Mouse (Mus musculus): Measurements from ENCODE around the gene Tada2b. TPM values are rescaled to one million over a fixed set of nuclear protein-coding genes. Genes with fewer than 3 reads are reported as not detected.
A peak's percentile ranks its signal among the peaks of the same experiment; 100 is the strongest.

Tada2b gene
- polyA plus RNA-seq (2015; fragmentation: Nextera tagmentation; extraction: Ambion mirVana) = 1.2 TPM in 2 replicates

GRCm38 (mm10) chr5:36484171-36484990 lies at the start of gene Tada2b, which contains the start of gene Ccdc96:
Tada2b (minus strand) TSS chr5:36484285.
Ccdc96 (plus strand) TSS chr5:36484588.
- Histone ChIP-seq H3K27me3 (peaks cover 36% of the 10 kb centered on the region), H3K4me2 (peak within 1 kb of the TSS; percentile 100), H3K36me3 (0 out of 2 replicates have a peak, but pooled peaks cover 4% of the 10 kb centered on the region), H3K4me1 (replicated peaks) (peaks cover 55% of the 10 kb centered on the region), H3K9ac (peak within 1 kb of the TSS; percentile 98), H3K4me3 (replicated peaks) (peak within 1 kb of the TSS; percentile 93), H3K9me3 (replicated peaks) (no peaks in the 10 kb centered on the region), H3K27ac (peak within 1 kb of the TSS; percentile 83)
- ATAC-seq (ENCODE audit: low read depth) (peak; percentile 97), DNase-seq (peak; percentile 99)
- under 1% methylated on average over 85 of the region's 97 CpGs for WGBS (ENCODE audit: insufficient replicate concordance)

GRCm38 (mm10) chr5:36530129-36530751 lies 46.2 kb upstream of the Tada2b start:
- Histone ChIP-seq H3K4me3 (replicated peaks) (peak overlapping the region; percentile 80), H3K27me3 (no peaks in the 10 kb centered on the region), H3K9me3 (replicated peaks) (no peaks in the 10 kb centered on the region), H3K36me3 (0 out of 2 replicates have a peak, but pooled peaks cover under 1% of the 10 kb centered on the region), H3K4me2 (peak overlapping the region; percentile 95), H3K9ac (peak overlapping the region; percentile 85), H3K27ac (peak overlapping the region; percentile 59), H3K4me1 (replicated peaks) (peaks cover 57% of the 10 kb centered on the region)
- DNase-seq (peak; percentile 88), ATAC-seq (ENCODE audit: low read depth) (peak; percentile 94)
- WGBS (ENCODE audit: insufficient replicate concordance) = under 1% methylated on average over 28 of the region's 28 CpGs

- Histone ChIP-seq H3K27me3 (no peaks in the 10 kb centered on the region), H3K4me3 (replicated peaks) (peak overlapping the region; percentile 80), H3K4me2 (peak overlapping the region; percentile 95), H3K36me3 (peaks cover 4% of the 10 kb centered on the region; the same call in 1 of the 2 replicates), H3K4me1 (replicated peaks) (peaks cover 53% of the 10 kb centered on the region), H3K9me3 (replicated peaks) (no peaks in the 10 kb centered on the region), H3K27ac (peak overlapping the region; percentile 59), H3K9ac (peak overlapping the region; percentile 85)
- ATAC-seq (ENCODE audit: low read depth) (no peak), DNase-seq (no peak)
- 18% methylated on average over 5 of the region's 5 CpGs for WGBS (ENCODE audit: insufficient replicate concordance)
Measured at GRCm38 (mm10) chr5:36529698-36530097, 45.6 kb upstream of the Tada2b start.

GRCm38 (mm10) chr5:36526921-36527320 lies 42.8 kb upstream of the Tada2b start:
- H3K36me3 ChIP-seq = peaks cover 21% of the 10 kb centered on the region
- H3K4me2 ChIP-seq = no peak overlapping the region
- no peaks in the 10 kb centered on the region for H3K9me3 ChIP-seq (replicated peaks)
- no peaks in the 10 kb centered on the region for H3K27me3 ChIP-seq
- no peak overlapping the region for H3K4me3 ChIP-seq (replicated peaks)
- ATAC-seq (ENCODE audit: low read depth) (no peak), DNase-seq (no peak)
- 81% methylated on average over 2 of the region's 2 CpGs for WGBS (ENCODE audit: insufficient replicate concordance)
- peaks cover 52% of the 10 kb centered on the region for H3K4me1 ChIP-seq (replicated peaks)
- H3K9ac ChIP-seq = no peak overlapping the region
- H3K27ac ChIP-seq = no peak overlapping the region

- no peaks in the 10 kb centered on the region for H3K9me3 ChIP-seq (replicated peaks)
- H3K36me3 ChIP-seq = peaks cover 25% of the 10 kb centered on the region
- no peak overlapping the region for H3K27ac ChIP-seq
- DNase-seq = no peak
- H3K4me2 ChIP-seq = no peak overlapping the region
- H3K4me1 ChIP-seq (replicated peaks) = peaks cover 49% of the 10 kb centered on the region
- H3K9ac ChIP-seq = no peak overlapping the region
- WGBS (ENCODE audit: insufficient replicate concordance) = 67% methylated on average over 5 of the region's 5 CpGs
- ATAC-seq (ENCODE audit: low read depth) = no peak
- H3K27me3 ChIP-seq = no peaks in the 10 kb centered on the region
- H3K4me3 ChIP-seq (replicated peaks) = no peak overlapping the region
Measured at GRCm38 (mm10) chr5:36526274-36526673, 42.2 kb upstream of the Tada2b start.

- no peak for ATAC-seq (ENCODE audit: low read depth)
Measured at GRCm38 (mm10) chr5:36525216-36525615, 41.1 kb upstream of the Tada2b start.

GRCm38 (mm10) chr5:36523219-36523703 lies 39.2 kb upstream of the Tada2b start:
- DNase-seq (no peak), ATAC-seq (ENCODE audit: low read depth) (peak; percentile 67)
- Histone ChIP-seq H3K4me2 (no peak overlapping the region), H3K27me3 (no peaks in the 10 kb centered on the region), H3K4me1 (replicated peaks) (peaks cover 22% of the 10 kb centered on the region), H3K27ac (peak overlapping the region; percentile 36; the same call in 1 of the 2 replicates), H3K9me3 (replicated peaks) (no peaks in the 10 kb centered on the region), H3K36me3 (peaks cover 54% of the 10 kb centered on the region), H3K4me3 (replicated peaks) (no peak overlapping the region), H3K9ac (no peak overlapping the region)
- 25% methylated on average over 5 of the region's 5 CpGs for WGBS (ENCODE audit: insufficient replicate concordance)

More at GRCm38 (mm10) chr5:36525216-36525615, 41.1 kb upstream of the Tada2b start:
- Histone ChIP-seq H3K9ac (no peak overlapping the region), H3K4me1 (replicated peaks) (peaks cover 40% of the 10 kb centered on the region), H3K27ac (no peak overlapping the region), H3K4me3 (replicated peaks) (no peak overlapping the region), H3K4me2 (no peak overlapping the region), H3K27me3 (no peaks in the 10 kb centered on the region), H3K9me3 (replicated peaks) (no peaks in the 10 kb centered on the region), H3K36me3 (peaks cover 34% of the 10 kb centered on the region)
- WGBS (ENCODE audit: insufficient replicate concordance) = 58% methylated on average over 2 of the region's 2 CpGs
- no peak for DNase-seq

- DNase-seq = no peak
- no peak overlapping the region for H3K4me2 ChIP-seq
- no peaks in the 10 kb centered on the region for H3K27me3 ChIP-seq
- peaks cover 58% of the 10 kb centered on the region for H3K36me3 ChIP-seq
- H3K9me3 ChIP-seq (replicated peaks) = no peaks in the 10 kb centered on the region
- WGBS (ENCODE audit: insufficient replicate concordance) = 33% methylated on average over 2 of the region's 2 CpGs
- H3K4me1 ChIP-seq (replicated peaks) = peaks cover 17% of the 10 kb centered on the region
- no peak overlapping the region for H3K27ac ChIP-seq
- H3K9ac ChIP-seq = no peak overlapping the region
- H3K4me3 ChIP-seq (replicated peaks) = no peak overlapping the region
- ATAC-seq (ENCODE audit: low read depth) = no peak
Measured at GRCm38 (mm10) chr5:36522782-36523181, 38.7 kb upstream of the Tada2b start.

- Histone ChIP-seq H3K4me1 (replicated peaks) (peaks cover 12% of the 10 kb centered on the region), H3K27me3 (no peaks in the 10 kb centered on the region), H3K9ac (no peak overlapping the region), H3K36me3 (peaks cover 76% of the 10 kb centered on the region), H3K9me3 (replicated peaks) (no peaks in the 10 kb centered on the region), H3K4me2 (no peak overlapping the region), H3K27ac (no peak overlapping the region), H3K4me3 (replicated peaks) (no peak overlapping the region)
- ATAC-seq (ENCODE audit: low read depth) (no peak), DNase-seq (no peak)
- 79% methylated on average over 3 of the region's 3 CpGs for WGBS (ENCODE audit: insufficient replicate concordance)
Measured at GRCm38 (mm10) chr5:36519751-36520150, 35.7 kb upstream of the Tada2b start.

GRCm38 (mm10) chr5:36517596-36517995 lies 33.5 kb upstream of the Tada2b start:
- 85% methylated on average over 3 of the region's 3 CpGs for WGBS (ENCODE audit: insufficient replicate concordance)
- Histone ChIP-seq H3K9ac (no peak overlapping the region), H3K36me3 (peaks cover 79% of the 10 kb centered on the region), H3K4me2 (no peak overlapping the region), H3K9me3 (replicated peaks) (no peaks in the 10 kb centered on the region), H3K27ac (no peak overlapping the region), H3K4me1 (replicated peaks) (no peaks in the 10 kb centered on the region; the same call in 1 of the 2 replicates), H3K27me3 (no peaks in the 10 kb centered on the region), H3K4me3 (replicated peaks) (no peak overlapping the region)
- ATAC-seq (ENCODE audit: low read depth) (no peak), DNase-seq (no peak)

GRCm38 (mm10) chr5:36515558-36515957 lies 31.5 kb upstream of the Tada2b start:
- ATAC-seq (ENCODE audit: low read depth) (no peak), DNase-seq (no peak)
- no peaks in the 10 kb centered on the region for H3K27me3 ChIP-seq
- no peak overlapping the region for H3K4me2 ChIP-seq
- H3K9me3 ChIP-seq (replicated peaks) = no peaks in the 10 kb centered on the region
- no peak overlapping the region for H3K9ac ChIP-seq
- H3K4me3 ChIP-seq (replicated peaks) = no peak overlapping the region
- WGBS (ENCODE audit: insufficient replicate concordance) = 74% methylated on average over 5 of the region's 5 CpGs
- H3K4me1 ChIP-seq (replicated peaks) = no peaks in the 10 kb centered on the region
- peaks cover 80% of the 10 kb centered on the region for H3K36me3 ChIP-seq
- no peak overlapping the region for H3K27ac ChIP-seq

All from liver, embryonic 13.5 days (tissue).